Mouse (Mus musculus) G1E (cell line): ENCODE data around the gene Ms4a4b. TPM values are rescaled to one million over a fixed set of nuclear protein-coding genes. Genes with fewer than 3 reads are reported as not detected.
A peak's percentile ranks its signal among the peaks of the same experiment; 100 is the strongest.

Source experiments
- ATAC-seq: 2 replicates; pipeline ENCODE4 v1.8.0; 2016; ENCODE audit warnings: mild to moderate bottlenecking; ENCODE audit not compliant: insufficient number of reproducible peaks, poor library complexity, low FRiP score, severe bottlenecking; ENCODE audit errors: extremely low read depth
- DNase-seq: peaks from one replicate; pipeline ENCODE4 v3.0.0; 2012; ENCODE audit warnings: low spot score
- H3K27me3 ChIP-seq: 2 replicates; pipeline ENCODE4 v1.6.1; 2012; ENCODE audit warnings: mild to moderate bottlenecking, low read length, inconsistent platforms; ENCODE audit not compliant: insufficient read depth
- H3K36me3 ChIP-seq: replicated peaks from 2 replicates; pipeline ENCODE3; 2012; ENCODE audit warnings: mild to moderate bottlenecking, inconsistent platforms
- H3K4me1 ChIP-seq: 2 replicates; pipeline ENCODE4 v1.6.1; 2012; ENCODE audit warnings: low read depth, low read length, inconsistent platforms, mixed read lengths; ENCODE audit not compliant: insufficient read depth
- H3K4me3 ChIP-seq: 2 replicates; pipeline ENCODE4 v1.5.1; 2012; ENCODE audit warnings: low read depth, mild to moderate bottlenecking, inconsistent platforms, low read length, moderate library complexity, mixed read lengths
- H3K9me3 ChIP-seq: replicated peaks from 2 replicates; pipeline ENCODE4 v1.6.1; 2012; ENCODE audit warnings: inconsistent platforms
- CTCF ChIP-seq: IDR thresholded peaks from 2 replicates; pipeline ENCODE4 v1.5.1; 2012; ENCODE audit warnings: low read depth, low read length, inconsistent platforms, mixed read lengths
- GATA1 ChIP-seq: IDR thresholded peaks from 2 replicates; pipeline ENCODE4 v1.6.1; 2012; ENCODE audit warnings: borderline replicate concordance, low read length, inconsistent platforms, mixed read lengths
- GATA2 ChIP-seq: IDR thresholded peaks from 2 replicates; pipeline ENCODE4 v1.6.1; 2012; ENCODE audit warnings: low read depth, low read length, inconsistent platforms, borderline replicate concordance
- POLR2AphosphoS5 ChIP-seq: IDR thresholded peaks from 2 replicates; pipeline ENCODE4 v1.6.1; 2012; ENCODE audit warnings: low read depth, low read length, inconsistent platforms; ENCODE audit not compliant: insufficient replicate concordance
- TAL1 ChIP-seq: conservative IDR thresholded peaks from 2 replicates; pipeline ENCODE4 v1.6.1; 2012; ENCODE audit warnings: low read depth, low read length, inconsistent platforms, mixed read lengths
- polyA plus RNA-seq: library from polyadenylated mRNA; stranded (reverse); fragments of >175 nt; gene quantifications from 2 replicates; pipeline ENCODE4 v1.2.3, GENCODE M21; 2012
- total RNA-seq, 2 experiments: library from RNA; stranded (forward) in 1 of 2; stranded (reverse) in 1 of 2; fragments of 200-1000 nt in 1 of 2; fragments of >200 nt in 1 of 2; fragmentation: Nextera tagmentation in 1 of 2; gene quantifications; 2 replicates each; pipeline ENCODE4 v1.2.3; 2014 to 2017

Gene Ms4a4b
- total and polyA plus RNA-seq, 3 experiments: 0.27 TPM; not detected in 2

- ATAC-seq (peak; percentile 86), DNase-seq (peak; percentile 18)
- H3K9me3 ChIP-seq: no peaks in the 10 kb centered on the region
- H3K4me3 ChIP-seq: no peak overlapping the region
- H3K4me1 ChIP-seq: peaks cover 23% of the 10 kb centered on the region
- no peaks in the 10 kb centered on the region for H3K27me3 ChIP-seq
- no peak for TF ChIP-seq POLR2AphosphoS5
- TF ChIP-seq CTCF: no peak
- no peak for TF ChIP-seq TAL1
- TF ChIP-seq GATA2: no peak
- no peak for TF ChIP-seq GATA1
- no peaks in the 10 kb centered on the region for H3K36me3 ChIP-seq
These were observed 41.9 kb downstream of the Ms4a4b start for GRCm38 (mm10) chr19:11485266-11485665.

- no peak for TF ChIP-seq CTCF
- no peak for TF ChIP-seq GATA1
- TF ChIP-seq TAL1: no peak
- no peak for TF ChIP-seq GATA2
- TF ChIP-seq POLR2AphosphoS5: no peak
- Histone ChIP-seq H3K4me1 (peaks cover 23% of the 10 kb centered on the region), H3K36me3 (no peaks in the 10 kb centered on the region), H3K9me3 (no peaks in the 10 kb centered on the region), H3K4me3 (no peak within 1 kb of the TSS), H3K27me3 (no peaks in the 10 kb centered on the region)
- no peak for DNase-seq
- no peak for ATAC-seq
These were observed 42.4 kb downstream of the Ms4a4b start, which contains the start of gene Gm8369 for GRCm38 (mm10) chr19:11485746-11486145. Gene Gm8369 (plus strand): TSS chr19:11485938.

GRCm38 (mm10) chr19:11486599-11486998 lies 43.2 kb downstream of the Ms4a4b start:
- H3K36me3 ChIP-seq: no peaks in the 10 kb centered on the region
- ATAC-seq: no peak
- peaks cover 25% of the 10 kb centered on the region for H3K4me1 ChIP-seq
- no peaks in the 10 kb centered on the region for H3K27me3 ChIP-seq
- no peak for DNase-seq
- no peak overlapping the region for H3K4me3 ChIP-seq
- no peaks in the 10 kb centered on the region for H3K9me3 ChIP-seq
- TF ChIP-seq GATA2 (no peak), POLR2AphosphoS5 (no peak), GATA1 (no peak), TAL1 (no peak), CTCF (no peak)

GRCm38 (mm10) chr19:11491406-11492189 lies 48.2 kb downstream of the Ms4a4b start:
- Histone ChIP-seq H3K4me1 (peaks cover 4% of the 10 kb centered on the region; the same call in 1 of the 2 replicates), H3K27me3 (no peaks in the 10 kb centered on the region), H3K9me3 (no peaks in the 10 kb centered on the region), H3K36me3 (no peaks in the 10 kb centered on the region), H3K4me3 (no peak overlapping the region)
- TF ChIP-seq TAL1: no peak
- TF ChIP-seq POLR2AphosphoS5: no peak
- no peak for TF ChIP-seq GATA1
- TF ChIP-seq CTCF: no peak
- no peak for TF ChIP-seq GATA2
- ATAC-seq (no peak), DNase-seq (no peak)

DNA sequence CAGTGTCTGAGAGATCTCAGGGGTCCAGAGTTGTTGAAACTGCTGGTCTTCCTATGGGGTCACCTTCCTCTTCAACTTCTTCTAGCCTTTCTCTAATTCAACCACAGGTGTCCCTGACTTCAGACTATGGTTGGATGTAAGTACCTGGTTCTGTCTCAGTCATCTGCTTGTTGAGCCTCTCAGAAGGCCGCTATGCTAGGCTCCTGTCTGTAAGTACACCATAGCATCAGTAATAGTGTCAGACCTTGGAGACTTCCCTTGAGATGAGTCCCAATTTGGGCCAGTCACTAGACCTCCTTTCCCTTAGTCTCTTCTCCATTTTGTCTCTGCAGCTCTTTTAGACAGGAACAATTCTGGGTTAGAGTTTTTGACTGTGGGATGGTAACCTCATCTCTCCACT lies 49.3 kb downstream of the Ms4a4b start:
- Histone ChIP-seq H3K4me3 (no peak overlapping the region), H3K4me1 (peaks cover 4% of the 10 kb centered on the region; the same call in 1 of the 2 replicates), H3K27me3 (no peaks in the 10 kb centered on the region), H3K36me3 (no peaks in the 10 kb centered on the region), H3K9me3 (no peaks in the 10 kb centered on the region)
- TF ChIP-seq GATA2 (no peak), CTCF (no peak), POLR2AphosphoS5 (no peak), GATA1 (no peak)
- no peak for ATAC-seq
- no peak for DNase-seq

DNA sequence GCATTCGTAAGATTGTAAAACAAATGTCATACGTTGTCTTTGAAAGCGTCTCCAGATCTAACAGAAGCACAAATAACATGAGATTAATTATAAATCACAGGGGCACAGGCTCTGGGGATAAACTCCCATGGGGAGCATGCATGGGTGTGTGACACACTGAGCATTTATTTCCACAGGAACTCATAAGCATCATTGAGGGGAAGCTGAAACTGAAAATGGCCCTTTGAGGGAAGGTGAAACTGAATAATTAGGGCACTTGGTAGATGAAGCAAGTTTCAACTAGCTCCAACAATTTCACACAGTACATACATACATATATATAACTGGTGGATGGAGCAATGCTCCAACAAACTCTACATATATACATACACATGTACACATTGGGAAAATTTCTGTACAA lies 51.2 kb downstream of the Ms4a4b start:
- no peak overlapping the region for H3K4me3 ChIP-seq
- ATAC-seq (no peak), DNase-seq (no peak)
- no peak for TF ChIP-seq POLR2AphosphoS5
- no peak for TF ChIP-seq TAL1
- no peak for TF ChIP-seq CTCF
- TF ChIP-seq GATA2: no peak
- TF ChIP-seq GATA1: no peak
- H3K9me3 ChIP-seq: no peaks in the 10 kb centered on the region
- H3K36me3 ChIP-seq: no peaks in the 10 kb centered on the region
- no peaks in the 10 kb centered on the region for H3K27me3 ChIP-seq
- H3K4me1 ChIP-seq: peaks cover 4% of the 10 kb centered on the region; the same call in 1 of the 2 replicates
